Comparison of ENCODE assay signal across 15 mouse cellular contexts in genomic region chr17:31078581-31078980, GRCm38 (mm10). TPM values are rescaled to one million over a fixed set of nuclear protein-coding genes. Genes with fewer than 3 reads are reported as not detected.
DNase-seq lines count a peak whose midpoint lies in the region; ATAC-seq and TF ChIP-seq lines count a peak whose summit lies in the region.
"Had no signal": no experiment of that assay in that cellular context is flagged by ENCODE, and none has a peak within 500 bp of the region (broad histone marks: within the 10 kb centered on the region; RNA-seq: fewer than 3 reads in every experiment).

No protein-coding gene starts in this region.

- no peaks in the 10 kb centered on the region for H3K9me3 ChIP-seq in hindbrain, embryonic 13.5 days
- H3K9me3 ChIP-seq in hindbrain, embryonic 12.5 days (replicated peaks) = no peaks in the 10 kb centered on the region
- H3K9me3 ChIP-seq in midbrain, embryonic 10.5 days (replicated peaks) = no peaks in the 10 kb centered on the region
- H3K9me3 ChIP-seq in midbrain, embryonic 14.5 days (ENCODE audit: control insufficient read depth, low read length) = no peaks in the 10 kb centered on the region
- H3K9me3 ChIP-seq in liver, embryonic 11.5 days (ENCODE audit: control insufficient read depth, low read length) = no peaks in the 10 kb centered on the region
- no peaks in the 10 kb centered on the region for H3K9me3 ChIP-seq in neural tube, embryonic 15.5 days (replicated peaks)
- H3K9me3 ChIP-seq: neural tube, embryonic 12.5 days had no signal

- H3K4me1 ChIP-seq in hindbrain, embryonic 13.5 days (replicated peaks) = peaks cover 61% of the 10 kb centered on the region
- H3K4me1 ChIP-seq in hindbrain, embryonic 12.5 days = peaks cover 42% of the 10 kb centered on the region
- H3K4me1 ChIP-seq in midbrain, embryonic 10.5 days = peaks cover 59% of the 10 kb centered on the region
- peaks cover 17% of the 10 kb centered on the region for H3K4me1 ChIP-seq in midbrain, embryonic 14.5 days (ENCODE audit: control insufficient read depth, insufficient read depth, low read length)
- peaks cover 18% of the 10 kb centered on the region for H3K4me1 ChIP-seq in liver, embryonic 11.5 days (replicated peaks; ENCODE audit: control insufficient read depth, insufficient read depth, low read length)
- H3K4me1 ChIP-seq in neural tube, embryonic 15.5 days = peaks cover 58% of the 10 kb centered on the region

- H3K9ac ChIP-seq in hindbrain, embryonic 13.5 days = peak overlapping the region; percentile 15; the same call in 1 of the 2 replicates
- H3K9ac ChIP-seq in hindbrain, embryonic 12.5 days = no peak overlapping the region
- H3K9ac ChIP-seq in midbrain, embryonic 14.5 days (replicated peaks; ENCODE audit: low read length) = no peak overlapping the region
- no peak overlapping the region for H3K9ac ChIP-seq in liver, embryonic 11.5 days (ENCODE audit: low read depth, low read length)
- no peak overlapping the region for H3K9ac ChIP-seq in neural tube, embryonic 15.5 days (replicated peaks)
- H3K9ac ChIP-seq: neural tube, embryonic 12.5 days had no signal

- H3K36me3 ChIP-seq in hindbrain, embryonic 13.5 days = no peaks in the 10 kb centered on the region
- no peaks in the 10 kb centered on the region for H3K36me3 ChIP-seq in hindbrain, embryonic 12.5 days
- H3K36me3 ChIP-seq in midbrain, embryonic 10.5 days = no peaks in the 10 kb centered on the region
- no peaks in the 10 kb centered on the region for H3K36me3 ChIP-seq in midbrain, embryonic 14.5 days (ENCODE audit: control insufficient read depth, insufficient read depth, low read length)
- no peaks in the 10 kb centered on the region for H3K36me3 ChIP-seq in liver, embryonic 11.5 days (ENCODE audit: control insufficient read depth, insufficient read depth, low read length)
- no peaks in the 10 kb centered on the region for H3K36me3 ChIP-seq in neural tube, embryonic 15.5 days
- H3K36me3 ChIP-seq: neural tube, embryonic 12.5 days had no signal

- no peak for DNase-seq in midbrain, embryonic 10.5 days (ENCODE audit: low spot score)
- DNase-seq in midbrain, embryonic 14.5 days = no peak
- no peak for DNase-seq in liver, embryonic 11.5 days (ENCODE audit: low spot score)
- no peak for DNase-seq in cerebellum, postnatal 10 days
- DNase-seq in left cerebral cortex, adult 2 months (ENCODE audit: extremely low spot score in 1 of 2, low spot score in 2 of 2) = no peak
- DNase-seq: cerebellum, adult 2 months; kidney, adult 11 months; right cerebral cortex, postnatal 25 days had no signal

- no peak for TF ChIP-seq CTCF in left cerebral cortex, adult 2 months (IDR thresholded peaks at IDR 0.05)

- H3K4me3 ChIP-seq in hindbrain, embryonic 13.5 days = no peak overlapping the region
- H3K4me3 ChIP-seq in hindbrain, embryonic 12.5 days = no peak overlapping the region
- H3K4me3 ChIP-seq in midbrain, embryonic 10.5 days = no peak overlapping the region
- H3K4me3 ChIP-seq in midbrain, embryonic 14.5 days (replicated peaks; ENCODE audit: low read depth, low read length) = no peak overlapping the region
- H3K4me3 ChIP-seq in liver, embryonic 11.5 days (ENCODE audit: low read depth, low read length) = no peak overlapping the region
- no peak overlapping the region for H3K4me3 ChIP-seq in neural tube, embryonic 15.5 days (replicated peaks)
- H3K4me3 ChIP-seq in left cerebral cortex, adult 2 months = no peak overlapping the region
- H3K4me3 ChIP-seq: neural tube, embryonic 12.5 days had no signal

- H3K27me3 ChIP-seq in hindbrain, embryonic 13.5 days = no peaks in the 10 kb centered on the region
- H3K27me3 ChIP-seq in hindbrain, embryonic 12.5 days = no peaks in the 10 kb centered on the region
- peaks cover 14% of the 10 kb centered on the region; the same call in 1 of the 2 replicates for H3K27me3 ChIP-seq in midbrain, embryonic 10.5 days (ENCODE audit: low read depth, poor library complexity, severe bottlenecking)
- H3K27me3 ChIP-seq in midbrain, embryonic 14.5 days (ENCODE audit: control insufficient read depth, insufficient read depth, low read length) = no peaks in the 10 kb centered on the region
- H3K27me3 ChIP-seq in liver, embryonic 11.5 days (replicated peaks; ENCODE audit: control insufficient read depth, insufficient read depth, low read length) = no peaks in the 10 kb centered on the region
- H3K27me3 ChIP-seq in neural tube, embryonic 15.5 days (replicated peaks) = no peaks in the 10 kb centered on the region
- H3K27me3 ChIP-seq: neural tube, embryonic 12.5 days had no signal

- intact Hi-C loops in left cerebral cortex, adult 2 months (cut with DNase I) = no loop called here

- no peak overlapping the region for H3K4me2 ChIP-seq in hindbrain, embryonic 13.5 days
- H3K4me2 ChIP-seq in hindbrain, embryonic 12.5 days (replicated peaks) = no peak overlapping the region
- no peak overlapping the region for H3K4me2 ChIP-seq in midbrain, embryonic 14.5 days (ENCODE audit: low read length)
- no peak overlapping the region for H3K4me2 ChIP-seq in liver, embryonic 11.5 days
- H3K4me2 ChIP-seq in neural tube, embryonic 15.5 days = no peak overlapping the region

- no peak for ATAC-seq in hindbrain, embryonic 13.5 days (ENCODE audit: low FRiP score)
- no peak for ATAC-seq in hindbrain, embryonic 12.5 days (ENCODE audit: low FRiP score)
- no peak for ATAC-seq in midbrain, embryonic 14.5 days (ENCODE audit: low FRiP score, low TSS enrichment)
- ATAC-seq in liver, embryonic 11.5 days (replicated peaks; ENCODE audit: low FRiP score) = no peak
- no peak for ATAC-seq in neural tube, embryonic 15.5 days (ENCODE audit: low FRiP score)

- peak overlapping the region; percentile 44 for H3K27ac ChIP-seq in hindbrain, embryonic 13.5 days
- no peak overlapping the region for H3K27ac ChIP-seq in hindbrain, embryonic 12.5 days
- peak overlapping the region; percentile 47 for H3K27ac ChIP-seq in midbrain, embryonic 10.5 days (replicated peaks)
- H3K27ac ChIP-seq in midbrain, embryonic 14.5 days (replicated peaks; ENCODE audit: low read depth, low read length) = no peak overlapping the region
- H3K27ac ChIP-seq in liver, embryonic 11.5 days (ENCODE audit: low read depth, low read length) = 0 out of 2 replicates have a peak overlapping the region, but pooled peaks have one; percentile 16
- H3K27ac ChIP-seq in neural tube, embryonic 15.5 days (replicated peaks) = peak overlapping the region; percentile 42; the same call in 1 of the 2 replicates
- no peak overlapping the region for H3K27ac ChIP-seq in left cerebral cortex, adult 2 months
- H3K27ac ChIP-seq: macrophage; neural tube, embryonic 12.5 days had no signal

- 81% methylated on average over 11 of the region's 11 CpGs for WGBS in hindbrain, embryonic 13.5 days
- WGBS in hindbrain, embryonic 12.5 days = 76% methylated on average over 11 of the region's 11 CpGs
- WGBS in midbrain, embryonic 10.5 days = 87% methylated on average over 11 of the region's 11 CpGs
- whole genome bisulfite sequencing in midbrain, embryonic 14.5 days = 83% methylated on average over 11 of the region's 11 CpGs
- WGBS in liver, embryonic 11.5 days = 79% methylated on average over 11 of the region's 11 CpGs
- 82% methylated on average over 11 of the region's 11 CpGs for WGBS in neural tube, embryonic 15.5 days

RNA-seq across cellular contexts. Expression of gene Abcg1, which starts 21.1 kb away (rescaled TPM):
- 19.3 and 21.5 TPM in 2 replicates for polyA plus RNA-seq in hindbrain, embryonic 13.5 days (2015; fragmentation: Nextera tagmentation; extraction: Ambion mirVana)
- 15.3 and 17.5 TPM in 2 replicates for polyA plus RNA-seq in hindbrain, embryonic 12.5 days (2016; fragmentation: Nextera tagmentation; extraction: Ambion mirVana)
- 5.8 and 9.0 TPM in 2 replicates for polyA plus RNA-seq in midbrain, embryonic 10.5 days (2016; fragmentation: Nextera tagmentation; extraction: Ambion mirVana)
- 23.1 and 24.7 TPM in 2 replicates for polyA plus RNA-seq in midbrain, embryonic 14.5 days (2014; fragmentation: Nextera tagmentation; extraction: Ambion mirVana)
- polyA plus RNA-seq in liver, embryonic 11.5 days (2014; fragmentation: Nextera tagmentation; extraction: Ambion mirVana) = 6.5 and 6.7 TPM in 2 replicates
- polyA plus RNA-seq in neural tube, embryonic 15.5 days (2015; fragmentation: Nextera tagmentation; extraction: Ambion mirVana) = 18.5 and 19.9 TPM in 2 replicates
- 10 to 100 TPM; 76.5 to 77.6 TPM for total RNA-seq in left cerebral cortex, adult 2 months (2021)

RNA-seq across cellular contexts. Expression of gene Tff3, which starts 50.9 kb away (rescaled TPM):
- 3.5 and 3.9 TPM in 2 replicates for polyA plus RNA-seq in hindbrain, embryonic 13.5 days (2015; fragmentation: Nextera tagmentation; extraction: Ambion mirVana)
- 0.53 TPM in 1 of 2 replicates, not detected in the other for polyA plus RNA-seq in hindbrain, embryonic 12.5 days (2016; fragmentation: Nextera tagmentation; extraction: Ambion mirVana)
- polyA plus RNA-seq in midbrain, embryonic 10.5 days (2016; fragmentation: Nextera tagmentation; extraction: Ambion mirVana) = 1.2 TPM in 1 of 2 replicates, not detected in the other
- 0.51 and 1.3 TPM in 2 replicates for polyA plus RNA-seq in midbrain, embryonic 14.5 days (2014; fragmentation: Nextera tagmentation; extraction: Ambion mirVana)
- 2.1 and 2.5 TPM in 2 replicates for polyA plus RNA-seq in liver, embryonic 11.5 days (2014; fragmentation: Nextera tagmentation; extraction: Ambion mirVana)
- 3.2 and 32.6 TPM in 2 replicates for polyA plus RNA-seq in neural tube, embryonic 15.5 days (2015; fragmentation: Nextera tagmentation; extraction: Ambion mirVana)
- not detected for total RNA-seq in left cerebral cortex, adult 2 months (2021)
- total RNA-seq: adrenal gland, postnatal 4 days; left cerebral cortex, adult 8-10 months had no signal
- polyA plus RNA-seq: macrophage had no signal

Comparison
In these comparisons a context has a peak if more than half of its experiments do, and no peak if none do; other contexts are left out.
1. H3K27ac ChIP-seq: peak in hindbrain, embryonic 13.5 days (single experiment), midbrain, embryonic 10.5 days (single experiment), liver, embryonic 11.5 days (single experiment) and neural tube, embryonic 15.5 days (single experiment); none in hindbrain, embryonic 12.5 days (single experiment), midbrain, embryonic 14.5 days (single experiment) and left cerebral cortex, adult 2 months (single experiment).